Mouse (Mus musculus) lung, postnatal 0 days (tissue): ENCODE measurements around the gene Inpp5a.

ENCODE experiments used
- CTCF ChIP-seq: IDR thresholded peaks from 2 replicates; pipeline ENCODE4 v1.5.1; 2016; ENCODE audit warnings: antibody characterized with exemption, mild to moderate bottlenecking
- EP300 ChIP-seq: IDR thresholded peaks from 2 replicates; pipeline ENCODE4 v1.6.1; 2016; ENCODE audit warnings: antibody characterized with exemption, mild to moderate bottlenecking, control low read depth

GRCm38 (mm10) chr7:139566533-139566932, 177.6 kb downstream of the Inpp5a start:
- TF ChIP-seq CTCF (no peak), EP300 (no peak)
